Mouse (Mus musculus): ENCODE measurements around the gene Aoc2. TPM values are rescaled to one million over a fixed set of nuclear protein-coding genes. Genes with fewer than 3 reads are reported as not detected.
"Not testable (repeated sequence)": the region's sequence is repeated elsewhere in the genome, so short reads cannot be mapped to it uniquely, and the experiment has no call there.

Aoc2 gene
- polyA plus RNA-seq, 1 experiment from 2014 or later: 1.8 TPM

GRCm38 (mm10) chr11:101325201-101325600, 338 bp downstream of the Aoc2 start:
- H3K27me3 ChIP-seq (replicated peaks; ENCODE audit: control insufficient read depth, insufficient read depth, low read length); H3K4me2 ChIP-seq (ENCODE audit: low read length); ATAC-seq (replicated peaks; ENCODE audit: low FRiP score, low TSS enrichment, low read depth); H3K27ac ChIP-seq (ENCODE audit: low read depth); DNase-seq (ENCODE audit: low spot score); H3K9me3 ChIP-seq (ENCODE audit: control insufficient read depth, low read length); H3K9ac ChIP-seq (ENCODE audit: low read length); H3K4me1 ChIP-seq (replicated peaks; ENCODE audit: control insufficient read depth, insufficient read depth, low read length); H3K4me3 ChIP-seq (ENCODE audit: low read depth, low read length): not testable (repeated sequence)
- H3K36me3 ChIP-seq (ENCODE audit: control insufficient read depth, insufficient read depth, low read length): peaks cover 63% of the 10 kb centered on the region
- WGBS: 95% methylated on average over 11 of the region's 11 CpGs

- H3K27ac ChIP-seq (ENCODE audit: low read depth): no peak overlapping the region
- no peaks in the 10 kb centered on the region for H3K27me3 ChIP-seq (replicated peaks; ENCODE audit: control insufficient read depth, insufficient read depth, low read length)
- H3K4me1 ChIP-seq (replicated peaks; ENCODE audit: control insufficient read depth, insufficient read depth, low read length): no peaks in the 10 kb centered on the region
- no peaks in the 10 kb centered on the region for H3K9me3 ChIP-seq (ENCODE audit: control insufficient read depth, low read length)
- no peak overlapping the region for H3K4me2 ChIP-seq (ENCODE audit: low read length)
- 87% methylated on average over 11 of the region's 11 CpGs for WGBS
- H3K4me3 ChIP-seq (ENCODE audit: low read depth, low read length): no peak overlapping the region
- ATAC-seq (replicated peaks; ENCODE audit: low FRiP score, low TSS enrichment, low read depth): no peak
- DNase-seq (ENCODE audit: low spot score): no peak
- peaks cover 53% of the 10 kb centered on the region for H3K36me3 ChIP-seq (ENCODE audit: control insufficient read depth, insufficient read depth, low read length)
- H3K9ac ChIP-seq (ENCODE audit: low read length): no peak overlapping the region
These were observed 1.3 kb downstream of the Aoc2 start for GRCm38 (mm10) chr11:101326147-101326546.

GRCm38 (mm10) chr11:101327311-101327710, 2.4 kb downstream of the Aoc2 start:
- WGBS: 43% methylated on average over 3 of the region's 3 CpGs
- no peak overlapping the region for H3K9ac ChIP-seq (ENCODE audit: low read length)

GRCm38 (mm10) chr11:101328941-101329635, 4.2 kb downstream of the Aoc2 start:
- 82% methylated on average over 6 of the region's 6 CpGs for WGBS
- DNase-seq (ENCODE audit: low spot score): no peak
- no peak overlapping the region for H3K4me3 ChIP-seq (ENCODE audit: low read depth, low read length)
- H3K27ac ChIP-seq (ENCODE audit: low read depth): no peak overlapping the region
- peaks cover 24% of the 10 kb centered on the region for H3K36me3 ChIP-seq (ENCODE audit: control insufficient read depth, insufficient read depth, low read length)
- H3K27me3 ChIP-seq (replicated peaks; ENCODE audit: control insufficient read depth, insufficient read depth, low read length): no peaks in the 10 kb centered on the region
- ATAC-seq (replicated peaks; ENCODE audit: low FRiP score, low TSS enrichment, low read depth): no peak
- H3K4me2 ChIP-seq (ENCODE audit: low read length): no peak overlapping the region
- H3K9ac ChIP-seq (ENCODE audit: low read length): no peak overlapping the region
- H3K4me1 ChIP-seq (replicated peaks; ENCODE audit: control insufficient read depth, insufficient read depth, low read length): no peaks in the 10 kb centered on the region
- no peaks in the 10 kb centered on the region for H3K9me3 ChIP-seq (ENCODE audit: control insufficient read depth, low read length)

More at GRCm38 (mm10) chr11:101327311-101327710, 2.4 kb downstream of the Aoc2 start:
- Histone ChIP-seq H3K27ac (ENCODE audit: low read depth) (no peak overlapping the region), H3K36me3 (ENCODE audit: control insufficient read depth, insufficient read depth, low read length) (peaks cover 42% of the 10 kb centered on the region), H3K27me3 (replicated peaks; ENCODE audit: control insufficient read depth, insufficient read depth, low read length) (no peaks in the 10 kb centered on the region), H3K4me1 (replicated peaks; ENCODE audit: control insufficient read depth, insufficient read depth, low read length) (no peaks in the 10 kb centered on the region), H3K4me3 (ENCODE audit: low read depth, low read length) (no peak overlapping the region), H3K4me2 (ENCODE audit: low read length) (no peak overlapping the region), H3K9me3 (ENCODE audit: control insufficient read depth, low read length) (no peaks in the 10 kb centered on the region)
- DNase-seq (ENCODE audit: low spot score) (no peak), ATAC-seq (replicated peaks; ENCODE audit: low FRiP score, low TSS enrichment, low read depth) (no peak)

- no peak for ATAC-seq (replicated peaks; ENCODE audit: low FRiP score, low TSS enrichment, low read depth)
- Histone ChIP-seq H3K36me3 (ENCODE audit: control insufficient read depth, insufficient read depth, low read length) (peaks cover 10% of the 10 kb centered on the region), H3K9ac (ENCODE audit: low read length) (no peak within 1 kb of the TSS), H3K27ac (ENCODE audit: low read depth) (no peak within 1 kb of the TSS), H3K4me3 (ENCODE audit: low read depth, low read length) (no peak within 1 kb of the TSS), H3K4me1 (replicated peaks; ENCODE audit: control insufficient read depth, insufficient read depth, low read length) (no peaks in the 10 kb centered on the region; the same call in 1 of the 2 replicates), H3K4me2 (ENCODE audit: low read length) (no peak within 1 kb of the TSS), H3K9me3 (ENCODE audit: control insufficient read depth, low read length) (no peaks in the 10 kb centered on the region), H3K27me3 (replicated peaks; ENCODE audit: control insufficient read depth, insufficient read depth, low read length) (no peaks in the 10 kb centered on the region)
- DNase-seq (ENCODE audit: low spot score): no peak
- WGBS: 67% methylated on average over 7 of the region's 7 CpGs
These were observed 5.6 kb downstream of the Aoc2 start, which contains the start of gene Aoc3 for GRCm38 (mm10) chr11:101330371-101330924. Gene Aoc3 (plus strand): TSS chr11:101330605.

GRCm38 (mm10) chr11:101330961-101331360, 6.1 kb downstream of the Aoc2 start:
- not testable (repeated sequence) for H3K27ac ChIP-seq (ENCODE audit: low read depth); H3K27me3 ChIP-seq (replicated peaks; ENCODE audit: control insufficient read depth, insufficient read depth, low read length); H3K36me3 ChIP-seq (ENCODE audit: control insufficient read depth, insufficient read depth, low read length); H3K4me2 ChIP-seq (ENCODE audit: low read length); H3K9me3 ChIP-seq (ENCODE audit: control insufficient read depth, low read length); H3K4me1 ChIP-seq (replicated peaks; ENCODE audit: control insufficient read depth, insufficient read depth, low read length); H3K9ac ChIP-seq (ENCODE audit: low read length); H3K4me3 ChIP-seq (ENCODE audit: low read depth, low read length); DNase-seq (ENCODE audit: low spot score); ATAC-seq (replicated peaks; ENCODE audit: low FRiP score, low TSS enrichment, low read depth)
- WGBS: 72% methylated on average over 6 of the region's 6 CpGs

GRCm38 (mm10) chr11:101332537-101332936, 7.7 kb downstream of the Aoc2 start:
- ATAC-seq (replicated peaks; ENCODE audit: low FRiP score, low TSS enrichment, low read depth) (no peak), DNase-seq (ENCODE audit: low spot score) (no peak)
- Histone ChIP-seq H3K4me3 (ENCODE audit: low read depth, low read length) (no peak overlapping the region), H3K4me2 (ENCODE audit: low read length) (no peak overlapping the region; the same call in 1 of the 2 replicates), H3K27me3 (replicated peaks; ENCODE audit: control insufficient read depth, insufficient read depth, low read length) (no peaks in the 10 kb centered on the region), H3K27ac (ENCODE audit: low read depth) (no peak overlapping the region), H3K9me3 (ENCODE audit: control insufficient read depth, low read length) (no peaks in the 10 kb centered on the region), H3K4me1 (replicated peaks; ENCODE audit: control insufficient read depth, insufficient read depth, low read length) (peaks cover 9% of the 10 kb centered on the region), H3K36me3 (ENCODE audit: control insufficient read depth, insufficient read depth, low read length) (no peaks in the 10 kb centered on the region), H3K9ac (ENCODE audit: low read length) (no peak overlapping the region)
- 84% methylated on average over 3 of the region's 3 CpGs for WGBS

- H3K36me3 ChIP-seq (ENCODE audit: control insufficient read depth, insufficient read depth, low read length): no peaks in the 10 kb centered on the region
- no peaks in the 10 kb centered on the region for H3K9me3 ChIP-seq (ENCODE audit: control insufficient read depth, low read length)
- no peak overlapping the region for H3K4me2 ChIP-seq (ENCODE audit: low read length)
- no peak overlapping the region for H3K4me3 ChIP-seq (ENCODE audit: low read depth, low read length)
- no peak overlapping the region for H3K9ac ChIP-seq (ENCODE audit: low read length)
- H3K4me1 ChIP-seq (replicated peaks; ENCODE audit: control insufficient read depth, insufficient read depth, low read length): peaks cover 19% of the 10 kb centered on the region
- DNase-seq (ENCODE audit: low spot score) (no peak), ATAC-seq (replicated peaks; ENCODE audit: low FRiP score, low TSS enrichment, low read depth) (no peak)
- H3K27ac ChIP-seq (ENCODE audit: low read depth): no peak overlapping the region
- no peaks in the 10 kb centered on the region for H3K27me3 ChIP-seq (replicated peaks; ENCODE audit: control insufficient read depth, insufficient read depth, low read length)
- 47% methylated on average over 10 of the region's 10 CpGs for WGBS
These were observed 9.2 kb downstream of the Aoc2 start for GRCm38 (mm10) chr11:101334023-101334422.

- Histone ChIP-seq H3K4me3 (ENCODE audit: low read depth, low read length) (no peak overlapping the region), H3K9ac (ENCODE audit: low read length) (no peak overlapping the region), H3K9me3 (ENCODE audit: control insufficient read depth, low read length) (no peaks in the 10 kb centered on the region), H3K4me2 (ENCODE audit: low read length) (no peak overlapping the region), H3K36me3 (ENCODE audit: control insufficient read depth, insufficient read depth, low read length) (no peaks in the 10 kb centered on the region), H3K27me3 (replicated peaks; ENCODE audit: control insufficient read depth, insufficient read depth, low read length) (no peaks in the 10 kb centered on the region), H3K4me1 (replicated peaks; ENCODE audit: control insufficient read depth, insufficient read depth, low read length) (peaks cover 24% of the 10 kb centered on the region), H3K27ac (ENCODE audit: low read depth) (no peak overlapping the region)
- WGBS: 27% methylated on average over 6 of the region's 6 CpGs
- ATAC-seq (replicated peaks; ENCODE audit: low FRiP score, low TSS enrichment, low read depth): no peak
- no peak for DNase-seq (ENCODE audit: low spot score)
These were observed 9.7 kb downstream of the Aoc2 start for GRCm38 (mm10) chr11:101334516-101334915.

Data from intestine, embryonic 14.5 days (tissue).